Mouse (Mus musculus): ENCODE data around the gene Tmem82. TPM values are rescaled to one million over a fixed set of nuclear protein-coding genes. Genes with fewer than 3 reads are reported as not detected.

The Tmem82 gene
- 0.26 and 0.36 TPM in 2 replicates for polyA plus RNA-seq (2012; rRNA removed)

GRCm38 (mm10) chr4:141618565-141619243 lies at the start of gene Tmem82:
Tmem82 (minus strand) TSS chr4:141618633.

DNA sequence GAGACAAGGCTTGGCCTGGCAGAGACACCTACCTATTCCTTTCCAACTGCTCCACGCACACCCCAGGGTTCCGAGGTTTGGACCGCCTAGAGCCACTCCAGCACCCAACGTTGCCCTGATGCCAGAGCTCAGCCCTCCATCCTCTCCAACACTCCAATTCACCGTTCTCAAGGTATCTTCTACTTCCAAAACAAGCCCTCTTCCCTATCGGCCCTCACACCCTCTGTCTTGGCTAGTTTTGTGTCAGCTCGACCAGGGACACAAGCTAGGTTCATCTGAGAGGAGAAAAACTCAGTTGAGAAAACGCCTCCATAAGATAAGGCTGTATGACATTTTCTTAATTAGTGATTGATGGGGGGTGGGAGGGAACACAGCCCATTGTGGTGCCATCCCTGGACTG lies 46.4 kb upstream of the Tmem82 start, which contains the start of gene Plekhm2:
Plekhm2 (minus strand) TSS at position 101 of the 400 bp plus-strand sequence.

DNA sequence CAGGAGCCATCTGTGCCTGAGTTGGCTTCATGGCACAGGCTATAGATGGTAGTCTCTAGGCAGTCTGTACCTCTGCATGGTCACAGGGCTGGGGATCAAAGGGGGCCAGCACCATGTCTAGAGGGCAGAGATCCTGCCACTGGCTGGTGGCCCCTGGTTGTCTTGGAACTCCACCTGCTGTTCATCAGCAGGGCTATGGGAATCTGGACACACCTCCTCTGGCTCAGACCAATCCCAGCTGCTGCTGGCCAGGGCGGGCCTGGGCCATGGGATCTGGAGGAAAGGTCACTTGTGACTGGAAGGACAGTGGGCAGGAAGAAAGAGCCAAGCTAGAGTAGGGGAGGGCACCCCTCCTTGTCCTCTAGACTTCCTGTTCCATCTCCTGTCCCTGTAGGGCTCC lies 5.2 kb upstream of the Tmem82 start, which contains the start of gene Slc25a34:
Slc25a34 (minus strand) TSS at position 156 of the 400 bp plus-strand sequence.

DNA sequence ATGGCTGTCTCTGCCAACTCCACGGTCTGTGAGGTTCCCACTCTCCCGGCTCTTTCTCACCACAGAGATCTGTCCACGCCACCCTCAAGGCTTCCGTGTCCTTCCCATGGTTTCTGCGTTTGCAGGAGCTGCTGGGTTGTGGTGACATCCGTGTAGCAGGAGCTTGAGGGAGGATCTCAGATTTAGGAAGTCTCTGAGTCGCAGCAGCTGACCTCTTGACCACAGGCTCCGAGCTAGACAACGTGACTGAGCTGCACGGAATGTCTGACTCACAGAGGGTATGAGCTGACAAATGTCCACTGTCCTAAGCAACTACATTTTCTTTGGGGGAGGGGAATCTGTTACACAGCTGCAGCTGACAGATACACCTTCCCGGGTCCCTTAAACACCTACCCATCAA lies 12.6 kb downstream of the Tmem82 start, which contains the start of gene Fblim1:
Fblim1 (minus strand) TSS at position 236 of the 400 bp plus-strand sequence.

Other genes with a start within 250 kb of the Tmem82 start
- 0.08 and 0.11 TPM in 2 replicates for gene Clcnka, start 219.9 kb downstream of the Tmem82 start, polyA plus RNA-seq (2012; rRNA removed)
- 0.03 and 0.19 TPM in 2 replicates for gene Clcnkb, start 202.6 kb downstream of the Tmem82 start, polyA plus RNA-seq (2012; rRNA removed)
- gene Hspb7, start 197.9 kb downstream of the Tmem82 start, polyA plus RNA-seq (2012; rRNA removed): 0.58 and 1.4 TPM in 2 replicates
- gene Srarp, start 182.5 kb downstream of the Tmem82 start, polyA plus RNA-seq (2012; rRNA removed): 4.1 TPM in 2 replicates
- gene Zbtb17, start 174.0 kb downstream of the Tmem82 start, polyA plus RNA-seq (2012; rRNA removed): 51.1 and 51.6 TPM in 2 replicates
- 8.9 and 11.6 TPM in 2 replicates for gene Spen, start 80.0 kb downstream of the Tmem82 start, polyA plus RNA-seq (2012; rRNA removed)
- gene Fblim1, start 12.5 kb downstream of the Tmem82 start, polyA plus RNA-seq (2012; rRNA removed): 29.3 and 29.4 TPM in 2 replicates
- gene Slc25a34, start 5.2 kb upstream of the Tmem82 start, polyA plus RNA-seq (2012; rRNA removed): 1.1 and 1.4 TPM in 2 replicates
- 42.8 and 52.9 TPM in 2 replicates for gene Plekhm2, start 46.3 kb upstream of the Tmem82 start, polyA plus RNA-seq (2012; rRNA removed)
- gene Rsc1a1, start 67.0 kb upstream of the Tmem82 start, polyA plus RNA-seq (2012; rRNA removed): 3.6 and 5.8 TPM in 2 replicates
- gene Ddi2, start 104.8 kb upstream of the Tmem82 start, polyA plus RNA-seq (2012; rRNA removed): 14.1 and 14.6 TPM in 2 replicates
- 0.04 TPM in 1 of 2 replicates, not detected in the other for gene Agmat, start 128.0 kb upstream of the Tmem82 start, polyA plus RNA-seq (2012; rRNA removed)
- 19.4 and 20.3 TPM in 2 replicates for gene Dnajc16, start 172.3 kb upstream of the Tmem82 start, polyA plus RNA-seq (2012; rRNA removed)
- 26.6 and 27.4 TPM in 2 replicates for gene Casp9, start 175.0 kb upstream of the Tmem82 start, polyA plus RNA-seq (2012; rRNA removed)
- gene Cela2a, start 207.5 kb upstream of the Tmem82 start, polyA plus RNA-seq (2012; rRNA removed): 0.23 and 0.25 TPM in 2 replicates
- not detected in 2 replicates for gene Ctrc, start 227.7 kb upstream of the Tmem82 start, polyA plus RNA-seq (2012; rRNA removed)